Mouse (Mus musculus) CD8-positive naive resting alpha-beta T cell, adult 2 months (primary cell): Measurements from ENCODE around the gene Dytn.
"Not testable (repeated sequence)": the region's sequence is repeated elsewhere in the genome, so short reads cannot be mapped to it uniquely, and the experiment has no call there.

Experiments used
- DNase-seq, 2 experiments: peaks; one replicate each; pipeline ENCODE4 v3.0.0; 2022; ENCODE audit warnings: low read depth in 2 of 2, low spot score in 2 of 2

Gene Dytn

GRCm38 (mm10) chr1:63686827-63687226 is at the start of gene Dytn:
Gene Dytn (minus strand): TSS chr1:63686927.
- DNase-seq, result no peak

GRCm38 (mm10) chr1:63730240-63730771 is 43.6 kb upstream of the Dytn start, which contains the start of the genes Mdh1b and Fastkd2:
Gene Mdh1b (minus strand): TSS chr1:63730318.
Gene Fastkd2 (plus strand): TSS chr1:63730614.
- DNase-seq, result peak; percentile 75 to 83

DNA sequence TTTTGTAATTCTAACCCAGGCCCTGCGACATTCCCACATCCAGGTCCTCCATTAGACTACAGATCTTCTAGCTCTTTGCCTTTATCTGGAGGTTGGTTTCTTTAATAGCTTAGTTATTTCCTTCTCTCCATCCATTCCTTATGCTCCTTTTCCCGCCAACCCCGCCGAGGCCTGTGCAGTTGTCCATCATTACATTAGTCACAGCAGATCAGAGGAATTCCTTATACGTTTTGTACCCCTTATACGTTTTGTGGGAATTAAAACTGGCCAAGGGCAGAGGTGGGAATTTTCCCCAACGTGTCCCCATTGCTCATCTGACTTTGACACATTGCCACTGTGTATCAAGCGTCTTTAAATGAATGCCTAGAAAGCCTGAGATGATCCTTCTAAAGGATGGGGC is 43.1 kb upstream of the Dytn start:
- no peak for DNase-seq

- no peak for DNase-seq
Measured at GRCm38 (mm10) chr1:63720161-63720560, 33.4 kb upstream of the Dytn start.

DNA sequence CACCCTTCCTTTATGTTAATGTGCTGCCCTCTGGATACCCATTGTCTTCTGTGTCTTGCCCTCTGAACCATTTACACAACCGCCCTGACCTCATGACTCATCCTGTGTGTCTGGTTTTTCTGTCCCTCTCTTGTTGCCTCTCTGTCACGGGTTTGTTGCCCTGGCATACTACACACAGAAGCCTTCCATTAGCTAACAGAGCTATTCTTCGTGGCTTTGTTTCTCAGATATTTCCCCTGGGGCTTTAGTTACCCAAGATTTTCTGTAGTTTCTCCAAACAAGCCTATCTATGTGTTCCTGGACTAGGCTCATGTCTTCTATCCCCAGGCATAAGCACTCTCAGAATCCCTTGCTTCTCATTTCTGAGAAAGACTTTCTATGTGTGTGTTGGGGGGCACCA is 22.1 kb upstream of the Dytn start:
- DNase-seq, result no peak

GRCm38 (mm10) chr1:63705733-63706132 is 19.0 kb upstream of the Dytn start:
- no peak for DNase-seq

- DNase-seq, result no peak
Measured at GRCm38 (mm10) chr1:63696861-63697260, 10.1 kb upstream of the Dytn start.

DNA sequence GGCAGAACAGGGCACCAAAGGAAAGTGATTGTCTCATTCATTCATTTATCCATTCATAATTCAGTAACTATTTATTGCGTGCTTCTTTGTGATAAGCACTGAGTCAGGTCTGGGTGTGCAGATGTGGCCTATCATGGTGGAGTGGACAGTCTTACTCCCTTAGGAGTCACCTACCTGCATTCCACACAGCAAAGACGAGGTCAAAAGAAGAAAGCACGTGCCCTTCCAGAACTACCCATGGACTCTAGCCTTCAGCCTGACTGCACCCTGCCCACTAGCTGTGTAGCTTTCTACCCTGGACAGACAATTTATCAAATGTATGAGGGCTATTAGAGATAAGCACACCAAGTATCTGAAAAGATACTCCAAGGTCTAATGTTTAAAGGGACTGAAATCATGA is 10.8 kb downstream of the Dytn start:
- no peak for DNase-seq

- DNase-seq, result no peak
Measured at GRCm38 (mm10) chr1:63668852-63669160, 17.9 kb downstream of the Dytn start.

DNA sequence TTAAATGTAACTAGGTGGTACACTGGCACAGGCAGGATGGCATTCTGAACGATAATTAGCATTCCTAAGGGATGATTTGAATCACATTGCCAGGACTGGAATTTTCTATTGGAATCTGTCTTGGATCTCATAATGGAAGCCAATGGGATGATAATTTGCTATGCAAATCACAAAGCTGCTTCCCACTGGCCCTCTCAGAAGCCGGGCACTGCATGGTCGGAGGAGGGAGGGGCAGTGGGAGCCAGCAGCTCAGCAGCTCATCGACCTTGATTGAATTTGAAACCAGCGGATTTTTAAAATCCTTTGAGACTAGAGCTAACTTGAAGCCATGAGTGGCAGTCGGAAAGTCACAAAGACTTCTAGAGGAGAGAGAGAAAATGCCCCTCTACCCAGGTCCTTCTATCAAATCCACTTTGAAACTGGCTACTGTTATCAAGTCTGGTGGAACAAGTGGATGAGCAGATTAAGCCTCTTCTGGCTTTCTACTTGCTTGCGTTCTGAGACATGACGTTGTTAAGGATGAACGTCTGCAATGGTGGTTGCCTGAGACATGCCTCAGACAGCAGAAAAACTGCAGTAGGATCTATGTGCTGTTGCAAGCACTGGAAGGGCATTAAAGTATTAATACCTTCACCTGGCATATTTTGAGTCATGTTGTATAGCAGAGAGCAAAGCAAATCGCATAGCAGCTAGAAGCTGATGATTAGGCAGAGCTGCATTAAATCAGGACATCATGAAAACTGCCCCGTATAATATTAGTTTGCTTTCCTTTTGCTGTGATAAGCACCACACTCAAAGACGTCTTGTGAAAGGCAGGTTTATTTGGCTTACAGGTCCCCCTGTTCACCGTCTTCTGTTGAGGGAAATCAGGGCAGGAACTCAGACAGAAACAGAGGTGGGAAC is 18.5 kb downstream of the Dytn start:
- DNase-seq, result no peak

- no peak for DNase-seq
Measured at GRCm38 (mm10) chr1:63667201-63667948, 19.4 kb downstream of the Dytn start.

- no peak for DNase-seq
Measured at GRCm38 (mm10) chr1:63666089-63666488, 20.6 kb downstream of the Dytn start.

DNA sequence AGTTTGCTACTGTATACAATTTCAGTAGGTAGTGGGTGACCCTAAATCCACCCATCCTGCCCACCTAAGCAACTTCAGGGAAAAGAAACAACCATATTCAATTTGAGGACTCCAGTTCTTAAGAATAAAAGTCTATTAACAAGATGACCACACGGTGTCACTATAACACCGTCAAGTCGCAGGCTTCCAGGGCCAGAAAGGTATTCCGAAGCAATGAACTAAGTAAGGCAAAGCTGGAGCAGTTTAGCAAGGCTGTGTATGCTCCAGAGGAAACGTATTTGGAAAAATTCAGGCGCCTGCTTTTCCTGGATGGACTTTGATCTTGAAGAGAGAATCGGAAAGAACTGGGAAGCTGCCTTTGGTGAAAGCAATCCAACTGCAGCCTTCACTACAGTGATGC is 27.1 kb downstream of the Dytn start:
- DNase-seq, result peak; percentile 4 to 26

DNA sequence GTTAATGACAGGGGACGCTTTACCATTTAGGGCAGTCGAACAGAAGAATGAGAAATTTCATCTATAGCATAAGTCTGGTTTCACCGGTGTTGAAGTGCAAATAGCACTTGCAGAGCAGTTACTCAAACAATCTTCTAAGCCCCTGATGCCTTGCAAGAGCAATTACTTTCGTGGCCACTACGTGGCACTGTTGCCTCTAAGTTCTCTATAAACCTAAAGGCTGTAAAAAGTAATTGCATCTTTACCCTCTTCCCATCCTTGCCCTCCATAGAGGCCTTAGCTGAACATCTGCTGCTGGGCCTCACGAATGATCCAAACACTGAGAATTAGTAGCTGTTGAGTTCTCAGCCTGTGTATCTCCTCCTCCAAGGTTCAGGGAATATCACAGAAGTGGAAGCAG is 28.7 kb downstream of the Dytn start:
- DNase-seq, result peak; percentile 7 to 44

- DNase-seq, result no peak
Measured at GRCm38 (mm10) chr1:63639921-63640320, 46.8 kb downstream of the Dytn start.

DNA sequence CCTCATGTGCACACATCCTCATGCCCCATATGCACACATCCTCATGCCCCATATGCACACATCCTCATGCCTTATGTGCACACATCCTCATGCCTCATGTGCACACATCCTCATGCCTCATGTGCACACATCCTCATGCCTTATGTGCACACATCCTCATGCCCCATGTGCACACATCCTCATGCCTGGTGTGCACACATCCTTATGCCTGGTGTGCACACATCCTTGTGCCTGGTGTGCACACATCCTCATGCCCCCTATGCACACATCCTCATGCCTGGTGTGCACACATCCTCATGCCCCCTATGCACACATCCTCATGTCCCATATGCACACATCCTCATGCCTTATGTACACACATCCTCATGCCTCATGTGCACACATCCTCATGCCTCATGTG is 56.3 kb downstream of the Dytn start:
- not testable (repeated sequence) for DNase-seq

DNA sequence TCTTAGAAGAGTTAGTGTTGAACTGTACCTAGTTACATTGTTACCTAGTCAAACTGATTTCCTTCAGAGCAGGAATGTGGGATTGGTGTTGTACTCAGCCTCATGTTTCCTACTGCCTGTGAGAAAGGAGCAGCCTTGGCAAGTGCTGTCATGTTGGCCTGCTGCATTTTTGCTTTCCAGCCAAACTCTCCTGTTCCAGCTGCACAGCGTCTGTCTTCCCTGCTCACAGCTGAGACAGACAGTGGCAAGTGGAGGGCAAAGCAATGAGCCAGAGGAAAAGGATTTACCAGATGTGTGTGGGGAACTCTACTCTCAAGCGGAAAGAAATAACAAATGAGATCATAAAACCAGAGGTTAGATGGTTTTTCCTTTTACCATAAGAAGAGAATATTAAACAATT is 58.5 kb downstream of the Dytn start:
- no peak for DNase-seq

- no peak for DNase-seq
Measured at GRCm38 (mm10) chr1:63615668-63616067, 71.1 kb downstream of the Dytn start, which contains the start of gene Gm39653. Gene Gm39653 (plus strand): TSS chr1:63615968.

- no peak for DNase-seq
Measured at GRCm38 (mm10) chr1:63614594-63614993, 72.1 kb downstream of the Dytn start.

DNA sequence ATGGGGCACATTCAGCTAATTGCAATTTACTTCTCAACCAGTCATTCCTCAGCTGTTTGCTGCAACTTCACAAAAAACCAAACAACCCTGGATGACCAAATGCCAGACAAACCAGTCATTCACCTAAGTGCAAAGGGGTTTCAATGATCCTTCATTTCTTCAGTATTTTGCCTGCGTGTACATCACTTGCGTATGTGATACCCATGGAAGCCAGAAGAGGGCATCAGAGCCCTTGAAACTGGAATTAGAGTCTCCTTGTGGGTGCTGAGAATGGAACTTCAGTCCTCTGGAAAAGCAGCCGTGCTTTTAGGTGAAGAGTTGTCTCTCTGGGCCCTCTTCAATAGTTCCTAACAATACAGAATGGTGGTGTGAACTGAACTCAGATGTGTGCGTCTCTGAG is 77.1 kb downstream of the Dytn start:
- DNase-seq, result no peak

DNA sequence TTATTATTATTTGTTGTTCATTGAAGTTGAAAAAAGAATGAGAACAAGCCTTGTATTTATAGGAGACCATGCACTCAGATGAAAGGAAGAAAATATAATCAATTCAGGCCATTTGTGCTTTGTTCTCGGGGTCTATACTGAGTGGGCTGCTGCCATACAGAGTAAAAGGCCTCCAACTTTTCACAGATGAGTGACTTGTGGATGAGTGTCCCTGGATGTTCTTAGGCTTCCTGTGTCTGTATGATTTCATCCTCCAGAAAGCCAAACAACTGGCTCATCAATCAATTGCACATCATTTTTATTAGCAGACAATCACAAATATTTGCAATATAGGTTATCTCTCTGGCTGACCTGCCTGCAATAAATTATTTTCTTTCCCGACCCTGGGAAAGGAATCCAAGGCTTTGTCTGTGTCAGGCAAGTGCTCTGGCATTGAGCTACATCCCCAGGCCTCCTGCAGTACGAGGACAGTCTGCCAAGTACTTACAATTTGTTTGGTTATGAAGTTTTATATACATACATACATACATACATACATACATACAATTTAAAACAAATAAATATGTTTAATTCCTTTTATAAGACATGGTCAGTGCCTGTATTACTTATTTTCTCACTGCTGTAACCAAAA is 82.7 kb downstream of the Dytn start:
- no peak for DNase-seq

GRCm38 (mm10) chr1:63586869-63587268 is 99.9 kb downstream of the Dytn start:
- DNase-seq, result no peak
